Mouse (Mus musculus) stomach, embryonic 15.5 days (tissue): ENCODE measurements around the gene Tmem97. TPM values are rescaled to one million over a fixed set of nuclear protein-coding genes. Genes with fewer than 3 reads are reported as not detected.
A peak's percentile ranks its signal among the peaks of the same experiment; 100 is the strongest.

Experiments
- ATAC-seq: fragments of 200-750 bp; cut with Nextera tagmentation; 2 replicates; pipeline ENCODE4 v1.8.0; 2017; ENCODE audit warnings: low read depth, moderate number of reproducible peaks, moderate TSS enrichment; ENCODE audit not compliant: insufficient read depth, low FRiP score
- H3K27ac ChIP-seq: fragments of 300-500 bp; sonication (generic); 2 replicates; pipeline ENCODE4 v1.5.1; 2015; ENCODE audit warnings: mild to moderate bottlenecking, inconsistent platforms
- H3K27me3 ChIP-seq: fragments of 300-500 bp; sonication (generic); replicated peaks from 2 replicates; pipeline ENCODE4 v1.6.1; 2015; ENCODE audit warnings: inconsistent platforms
- H3K36me3 ChIP-seq: fragments of 300-500 bp; sonication (generic); 2 replicates; pipeline ENCODE4 v1.6.1; 2015; ENCODE audit warnings: inconsistent platforms
- H3K4me1 ChIP-seq: fragments of 300-500 bp; sonication (generic); 2 replicates; pipeline ENCODE4 v1.6.1; 2015; ENCODE audit warnings: inconsistent platforms
- H3K4me2 ChIP-seq: fragments of 300-500 bp; sonication (generic); 2 replicates; pipeline ENCODE4 v1.6.1; 2015; ENCODE audit warnings: mild to moderate bottlenecking, inconsistent platforms
- H3K4me3 ChIP-seq: fragments of 300-500 bp; sonication (generic); replicated peaks from 2 replicates; pipeline ENCODE4 v1.5.1; 2015; ENCODE audit warnings: inconsistent platforms
- H3K9ac ChIP-seq: fragments of 300-500 bp; sonication (generic); 2 replicates; pipeline ENCODE4 v1.6.1; 2015; ENCODE audit warnings: inconsistent platforms
- H3K9me3 ChIP-seq: fragments of 300-500 bp; sonication (generic); 2 replicates; pipeline ENCODE4 v1.6.1; 2016; ENCODE audit warnings: inconsistent platforms
- WGBS: fragments of 180-500 bp; shearing (Covaris S2); methylation state at CpG from one replicate; pipeline ENCODE4 v1.1.7; 2015; 5-methylcytosine and 5-hydroxymethylcytosine counted together
- polyA plus RNA-seq: library from polyadenylated mRNA; unstranded; fragments of >200 nt; fragmentation: Nextera tagmentation; extraction: Ambion mirVana; gene quantifications from 2 replicates; pipeline ENCODE4 v1.2.1, GENCODE M21; 2015

Gene Tmem97
- polyA plus RNA-seq, 1 experiment from 2014 or later = 244 TPM

DNA sequence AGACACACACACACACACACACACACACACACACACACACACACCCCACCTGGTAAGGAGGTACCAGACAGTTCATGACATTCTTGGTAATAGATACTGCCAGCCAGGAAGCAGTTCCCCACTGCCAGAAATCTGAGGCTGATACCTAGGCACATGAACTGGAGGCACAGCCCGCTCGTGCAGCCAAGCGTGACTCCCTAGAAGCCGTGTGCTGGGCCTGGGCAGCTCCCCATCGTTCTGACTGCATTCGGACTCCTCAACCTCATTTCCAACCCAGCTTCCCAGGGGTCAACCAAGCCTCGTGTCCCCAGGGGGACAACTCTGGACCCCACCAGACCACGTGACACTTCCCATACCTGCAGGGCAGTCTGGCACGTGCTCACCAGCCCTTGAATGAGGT lies 21.9 kb downstream of the Tmem97 start:
- H3K27me3 ChIP-seq = no peaks in the 10 kb centered on the region
- no peak overlapping the region for H3K4me3 ChIP-seq
- no peaks in the 10 kb centered on the region for H3K4me1 ChIP-seq
- no peak for ATAC-seq
- no peak overlapping the region for H3K9ac ChIP-seq
- H3K4me2 ChIP-seq = no peak overlapping the region
- 85% methylated on average over 9 of the region's 9 CpGs for WGBS
- no peak overlapping the region for H3K27ac ChIP-seq
- no peaks in the 10 kb centered on the region for H3K9me3 ChIP-seq
- H3K36me3 ChIP-seq = peaks cover 50% of the 10 kb centered on the region

DNA sequence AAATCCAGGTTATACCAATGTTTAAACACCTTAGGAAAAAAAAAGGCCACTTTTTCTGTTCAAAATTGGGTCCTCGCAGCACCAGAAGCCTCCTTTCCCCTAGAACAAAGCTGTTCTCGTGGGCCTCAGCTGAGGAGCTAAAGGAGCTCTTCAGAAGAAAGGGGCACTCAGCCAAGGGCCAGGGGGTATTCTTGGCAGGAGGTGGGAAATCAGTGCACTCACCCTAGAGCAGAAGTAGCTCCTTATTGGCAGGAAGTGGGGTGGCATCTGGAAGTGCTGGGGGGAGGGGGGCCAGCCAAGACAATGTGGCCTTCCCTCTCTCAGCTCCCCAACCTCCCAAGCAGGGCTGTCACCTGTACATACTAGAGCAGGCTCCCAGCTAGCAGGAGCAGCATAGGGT lies 25.7 kb downstream of the Tmem97 start:
- peaks cover 75% of the 10 kb centered on the region for H3K36me3 ChIP-seq
- no peaks in the 10 kb centered on the region for H3K9me3 ChIP-seq
- H3K4me3 ChIP-seq = no peak overlapping the region
- H3K27ac ChIP-seq = no peak overlapping the region
- no peak overlapping the region for H3K4me2 ChIP-seq
- H3K9ac ChIP-seq = no peak overlapping the region
- H3K27me3 ChIP-seq = no peaks in the 10 kb centered on the region
- no peak for ATAC-seq
- WGBS = 76% methylated on average over 2 of the region's 2 CpGs
- no peaks in the 10 kb centered on the region for H3K4me1 ChIP-seq

DNA sequence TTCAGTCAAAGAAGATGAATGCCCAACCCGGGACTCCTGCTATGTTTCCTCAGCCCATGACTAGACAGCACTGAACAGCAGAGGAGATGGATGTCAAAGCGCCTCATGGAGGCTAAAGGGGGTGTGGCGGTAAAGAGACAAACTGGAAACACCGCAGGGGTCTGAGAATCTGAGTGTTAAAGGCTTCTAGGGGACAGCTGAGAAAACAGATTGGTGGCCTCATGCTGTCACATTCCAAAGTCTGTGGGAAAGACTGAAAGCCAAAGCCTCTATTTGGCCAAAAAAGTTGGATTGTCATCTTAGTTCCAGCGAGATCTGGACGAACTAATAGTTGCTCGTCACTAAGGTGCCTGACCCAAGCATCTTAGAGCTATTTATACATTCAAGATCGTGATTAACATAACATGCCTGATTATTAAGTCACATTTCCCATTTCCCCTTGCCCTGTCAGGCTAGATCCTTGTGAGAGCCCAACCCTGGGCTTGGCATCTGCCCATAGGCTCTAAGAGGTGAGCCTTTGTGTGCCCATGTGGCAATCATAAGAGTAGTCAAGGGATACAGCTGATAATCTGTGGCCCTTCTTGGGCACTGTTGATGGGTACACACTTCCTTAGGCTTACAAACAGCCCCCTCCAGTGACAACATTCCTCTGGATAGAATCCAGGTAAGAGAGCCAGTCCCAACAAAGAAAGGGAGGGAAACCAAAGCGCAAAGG lies 27.2 kb downstream of the Tmem97 start:
- Histone ChIP-seq H3K27ac (no peak overlapping the region), H3K27me3 (no peaks in the 10 kb centered on the region), H3K9ac (no peak overlapping the region), H3K9me3 (no peaks in the 10 kb centered on the region), H3K4me1 (no peaks in the 10 kb centered on the region), H3K36me3 (peaks cover 76% of the 10 kb centered on the region), H3K4me3 (no peak overlapping the region), H3K4me2 (no peak overlapping the region)
- ATAC-seq = no peak
- 86% methylated on average over 9 of the region's 9 CpGs for WGBS

DNA sequence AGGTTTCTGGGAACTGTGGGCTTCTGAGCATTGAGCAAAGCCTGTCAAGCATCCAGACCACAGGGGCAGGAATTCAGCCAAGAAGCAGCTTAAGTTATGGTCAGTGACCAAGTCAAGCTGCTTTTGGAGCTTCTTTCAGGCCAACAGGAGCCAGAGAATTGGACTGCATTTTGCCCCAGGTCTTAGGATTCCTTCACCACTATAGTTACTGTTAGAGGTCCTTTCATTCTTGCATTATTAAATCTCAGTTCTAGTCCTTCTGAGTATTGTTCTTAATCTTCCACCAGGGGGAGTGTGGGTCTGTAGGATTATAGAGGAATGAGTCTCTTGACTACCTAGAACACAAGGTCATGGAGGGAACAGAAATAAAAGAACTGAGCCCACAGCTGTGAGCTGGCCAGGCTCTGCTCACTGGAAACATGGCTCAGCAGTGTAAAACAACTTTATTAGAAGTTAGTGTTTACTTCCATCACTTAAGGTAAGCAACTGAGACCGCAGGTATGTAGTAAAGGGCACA lies 28.0 kb downstream of the Tmem97 start:
- H3K4me3 ChIP-seq = no peak overlapping the region
- WGBS = 91% methylated on average over 1 of the region's 1 CpGs

DNA sequence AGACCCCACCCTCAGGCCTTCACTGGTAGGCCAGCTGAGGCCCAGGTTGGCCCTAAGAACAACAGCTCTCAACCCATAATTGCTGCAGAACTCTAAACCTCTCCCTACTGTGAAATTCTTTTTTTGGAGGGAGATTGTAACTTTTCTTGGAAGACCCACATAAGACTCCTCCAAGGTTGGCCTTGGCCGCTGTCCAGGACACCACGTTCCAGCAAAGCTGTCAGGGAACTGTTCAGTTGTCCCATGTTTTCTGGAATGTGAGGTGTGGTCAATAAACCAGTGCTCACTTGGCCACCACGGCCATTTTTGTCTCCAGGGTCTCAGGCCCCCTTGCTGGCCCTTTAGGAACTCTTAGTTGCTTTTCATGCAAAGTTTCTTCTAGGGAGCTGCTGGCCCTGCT lies 28.7 kb downstream of the Tmem97 start:
- H3K4me1 ChIP-seq = no peaks in the 10 kb centered on the region
- no peak overlapping the region for H3K4me2 ChIP-seq
- no peaks in the 10 kb centered on the region for H3K27me3 ChIP-seq
- peaks cover 75% of the 10 kb centered on the region for H3K36me3 ChIP-seq
- H3K9me3 ChIP-seq = no peaks in the 10 kb centered on the region
- H3K9ac ChIP-seq = no peak overlapping the region
- H3K27ac ChIP-seq = no peak overlapping the region
- 88% methylated on average over 3 of the region's 3 CpGs for WGBS
- H3K4me3 ChIP-seq = no peak overlapping the region
- no peak for ATAC-seq

More for the DNA sequence above, 28.0 kb downstream of the Tmem97 start:
- no peaks in the 10 kb centered on the region for H3K9me3 ChIP-seq
- peaks cover 77% of the 10 kb centered on the region for H3K36me3 ChIP-seq
- no peak overlapping the region for H3K9ac ChIP-seq
- H3K4me1 ChIP-seq = no peaks in the 10 kb centered on the region
- no peak overlapping the region for H3K27ac ChIP-seq
- no peak for ATAC-seq
- no peaks in the 10 kb centered on the region for H3K27me3 ChIP-seq
- H3K4me2 ChIP-seq = no peak overlapping the region

DNA sequence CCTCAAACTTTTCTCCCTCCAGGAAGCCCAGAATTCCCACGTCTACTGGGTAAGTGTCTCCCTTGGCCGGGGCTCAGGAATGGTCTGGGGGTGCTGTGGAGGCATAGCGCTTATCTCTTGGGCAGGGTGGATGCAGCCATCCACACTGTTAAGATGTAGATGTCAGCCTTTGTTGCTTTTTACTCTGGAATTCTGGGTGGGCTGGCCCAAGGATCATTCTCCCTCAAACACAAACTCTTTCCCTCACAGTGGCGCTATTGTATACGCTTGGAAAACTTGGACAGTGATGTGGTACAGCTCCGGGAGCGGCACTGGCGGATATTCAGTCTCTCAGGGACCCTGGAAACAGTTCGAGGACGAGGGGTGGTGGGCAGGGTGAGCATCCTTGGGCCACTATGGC lies 31.6 kb downstream of the Tmem97 start:
- Histone ChIP-seq H3K4me3 (no peak overlapping the region), H3K27me3 (no peaks in the 10 kb centered on the region), H3K27ac (no peak overlapping the region), H3K4me1 (no peaks in the 10 kb centered on the region), H3K9me3 (no peaks in the 10 kb centered on the region), H3K9ac (no peak overlapping the region), H3K36me3 (peaks cover 74% of the 10 kb centered on the region), H3K4me2 (no peak overlapping the region)
- 85% methylated on average over 10 of the region's 10 CpGs for WGBS
- no peak for ATAC-seq

DNA sequence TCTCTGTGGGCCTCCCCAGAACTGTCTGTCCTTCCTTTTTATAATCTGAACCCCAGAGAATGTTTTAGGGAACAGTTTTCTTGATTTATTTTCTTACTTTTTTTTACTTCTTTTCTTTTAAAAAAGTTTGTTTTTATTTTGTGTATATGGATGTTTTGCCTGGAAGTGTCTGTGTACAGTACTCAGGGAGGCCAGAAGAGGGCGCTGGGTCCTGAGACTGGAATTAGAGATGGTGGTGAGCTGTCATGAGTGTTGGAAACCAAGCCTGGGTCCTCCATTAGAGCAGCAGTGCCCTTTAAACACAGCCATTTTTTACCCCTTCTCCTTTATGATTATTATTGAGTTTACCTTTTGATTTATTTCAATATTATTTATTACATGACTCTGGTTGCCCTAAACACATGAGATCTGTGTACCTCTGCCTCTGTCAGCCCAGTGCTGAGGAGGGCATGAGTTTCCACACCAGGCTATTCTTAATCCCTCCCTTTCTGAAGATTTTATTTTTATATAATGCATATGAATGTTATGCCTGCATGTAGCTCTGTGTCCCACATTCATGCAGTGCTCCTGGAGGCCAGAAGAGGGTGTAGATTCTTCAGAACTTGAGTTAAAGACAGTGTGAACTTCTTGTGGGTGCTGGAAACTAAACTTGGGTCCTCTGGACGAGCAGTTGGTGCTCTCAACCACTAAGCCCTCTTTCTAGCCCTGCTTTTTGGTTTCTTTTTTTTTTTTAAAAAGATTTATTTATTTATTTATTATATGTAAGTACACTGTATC lies 34.8 kb downstream of the Tmem97 start:
- no peaks in the 10 kb centered on the region for H3K27me3 ChIP-seq
- no peak overlapping the region for H3K4me2 ChIP-seq
- H3K4me3 ChIP-seq = no peak overlapping the region
- WGBS = 62% methylated on average over 2 of the region's 2 CpGs
- peaks cover 45% of the 10 kb centered on the region for H3K36me3 ChIP-seq
- peaks cover 5% of the 10 kb centered on the region; the same call in 1 of the 2 replicates for H3K4me1 ChIP-seq
- H3K27ac ChIP-seq = no peak overlapping the region
- no peaks in the 10 kb centered on the region for H3K9me3 ChIP-seq
- no peak overlapping the region for H3K9ac ChIP-seq
- ATAC-seq = no peak

DNA sequence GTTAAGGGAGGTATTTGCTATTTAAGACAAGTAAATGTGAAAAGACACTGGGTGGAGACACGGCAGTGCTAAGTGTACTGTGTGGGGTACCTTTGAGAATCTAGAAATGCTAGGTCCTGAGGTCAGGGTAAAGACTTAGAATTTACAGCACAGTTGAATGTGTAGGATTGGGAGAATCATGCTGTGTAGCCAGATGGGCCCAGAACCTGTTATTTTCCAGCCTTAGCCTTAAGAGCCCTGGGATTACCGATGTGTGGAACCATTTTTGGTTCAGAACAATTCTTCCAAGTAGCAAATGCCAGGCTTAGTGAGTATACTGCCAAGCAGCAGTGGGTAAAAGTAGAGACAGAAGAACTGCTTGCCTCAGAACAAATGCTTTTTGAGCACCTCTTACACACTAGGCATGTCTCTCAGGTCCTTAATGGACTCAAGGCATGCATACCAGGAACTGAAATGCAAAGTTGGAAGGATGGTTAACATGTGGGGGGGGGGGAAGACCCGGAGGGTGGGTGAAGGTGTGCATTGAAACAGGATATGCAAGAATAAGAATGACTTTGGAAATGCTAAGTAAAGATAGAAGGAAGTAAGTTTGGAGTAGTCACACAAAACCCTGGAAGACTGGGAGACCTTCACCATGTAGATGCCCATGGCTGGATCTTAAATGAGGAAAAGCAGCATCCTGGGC lies 37.3 kb downstream of the Tmem97 start:
- no peak for ATAC-seq
- WGBS = 74% methylated on average over 3 of the region's 3 CpGs
- peak overlapping the region; percentile 98; the same call in 1 of the 2 replicates for H3K9ac ChIP-seq
- peaks cover 5% of the 10 kb centered on the region; the same call in 1 of the 2 replicates for H3K4me1 ChIP-seq
- no peaks in the 10 kb centered on the region for H3K9me3 ChIP-seq
- H3K27me3 ChIP-seq = no peaks in the 10 kb centered on the region
- H3K27ac ChIP-seq = no peak overlapping the region
- peaks cover 38% of the 10 kb centered on the region for H3K36me3 ChIP-seq
- H3K4me2 ChIP-seq = peak overlapping the region; percentile 87
- H3K4me3 ChIP-seq = peak overlapping the region; percentile 96

DNA sequence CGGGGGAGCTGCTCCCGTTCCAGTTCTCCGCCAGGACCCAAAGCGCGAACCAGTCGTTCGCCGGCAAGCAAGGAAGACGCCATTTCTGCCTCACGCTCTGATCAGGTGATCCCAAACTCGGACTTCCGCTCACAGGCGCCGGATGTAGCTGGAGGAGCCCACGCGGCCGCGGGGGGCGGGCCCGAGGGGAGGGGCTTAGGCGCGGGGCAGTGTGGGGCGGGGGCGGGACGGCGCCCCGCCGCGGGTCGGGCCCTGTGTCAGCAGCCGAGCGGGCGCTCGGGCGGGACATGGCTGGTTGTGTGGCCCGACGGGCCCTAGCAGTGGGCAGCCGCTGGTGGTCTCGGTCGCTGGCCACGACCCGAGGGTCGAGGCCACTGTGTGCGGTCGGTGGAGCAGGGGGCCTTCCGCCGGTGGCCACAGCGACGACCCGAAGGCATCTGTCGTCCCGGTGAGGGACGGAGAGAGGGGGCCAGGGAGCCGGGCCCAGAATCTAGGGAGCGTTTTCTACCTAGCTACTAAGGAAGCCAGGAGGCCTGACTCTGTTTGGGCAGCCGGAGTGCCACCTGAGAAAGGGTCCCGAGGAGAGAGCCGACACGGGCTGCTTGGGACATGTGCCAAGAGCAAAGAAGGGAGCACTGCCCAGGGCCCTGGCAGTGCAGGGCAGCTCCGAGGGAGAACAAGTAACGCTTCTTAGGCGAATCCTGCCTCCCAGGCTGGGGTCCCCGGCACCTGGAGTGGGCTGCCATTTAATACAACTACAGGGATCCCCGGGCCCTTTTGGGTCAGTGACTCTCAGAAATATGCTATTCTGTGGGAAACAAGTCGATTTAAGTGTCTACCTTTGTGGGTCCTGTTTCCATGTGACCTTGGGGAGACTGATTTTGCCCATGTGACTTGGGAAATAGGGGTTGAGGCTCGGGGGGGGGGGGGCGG lies 38.3 kb downstream of the Tmem97 start, which contains the start of the genes Tmem199 and Poldip2:
Tmem199 (minus strand) TSS at position 148 of the 933 bp plus-strand sequence.
Poldip2 (plus strand) TSS at position 169 of the 933 bp plus-strand sequence.
- Histone ChIP-seq H3K36me3 (peaks cover 31% of the 10 kb centered on the region), H3K4me1 (peaks cover 5% of the 10 kb centered on the region; the same call in 1 of the 2 replicates), H3K27me3 (no peaks in the 10 kb centered on the region), H3K9ac (peak within 1 kb of the TSS; percentile 98), H3K27ac (peak within 1 kb of the TSS; percentile 70), H3K4me2 (peak within 1 kb of the TSS; percentile 87), H3K4me3 (peak within 1 kb of the TSS; percentile 96), H3K9me3 (no peaks in the 10 kb centered on the region)
- under 1% methylated on average over 66 of the region's 67 CpGs for WGBS
- ATAC-seq = peak; percentile 95

DNA sequence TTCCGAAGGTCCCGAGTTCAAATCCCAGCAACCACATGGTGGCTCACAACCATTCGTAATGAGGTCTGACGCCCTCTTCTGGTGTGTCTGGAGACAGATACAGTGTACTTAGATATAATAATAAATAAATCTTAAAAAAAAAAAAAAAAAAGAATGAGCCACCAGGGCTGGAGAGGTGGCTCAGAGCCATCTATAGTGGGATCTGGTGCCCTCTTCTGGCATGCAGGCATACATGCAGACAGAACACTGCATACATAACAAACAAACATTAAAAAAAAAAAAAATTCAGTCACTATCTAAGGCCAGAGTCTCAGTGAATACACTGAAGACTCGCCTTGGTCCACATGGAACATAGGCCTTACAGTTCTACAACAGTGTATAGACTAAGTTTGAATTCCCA lies 41.4 kb downstream of the Tmem97 start:
- no peak for ATAC-seq
- WGBS = 77% methylated on average over 5 of the region's 5 CpGs
- H3K4me3 ChIP-seq = no peak overlapping the region
- H3K4me1 ChIP-seq = peaks cover 5% of the 10 kb centered on the region; the same call in 1 of the 2 replicates
- H3K4me2 ChIP-seq = no peak overlapping the region
- H3K27me3 ChIP-seq = no peaks in the 10 kb centered on the region
- no peak overlapping the region for H3K27ac ChIP-seq
- no peaks in the 10 kb centered on the region for H3K9me3 ChIP-seq
- H3K36me3 ChIP-seq = peaks cover 11% of the 10 kb centered on the region
- H3K9ac ChIP-seq = no peak overlapping the region

DNA sequence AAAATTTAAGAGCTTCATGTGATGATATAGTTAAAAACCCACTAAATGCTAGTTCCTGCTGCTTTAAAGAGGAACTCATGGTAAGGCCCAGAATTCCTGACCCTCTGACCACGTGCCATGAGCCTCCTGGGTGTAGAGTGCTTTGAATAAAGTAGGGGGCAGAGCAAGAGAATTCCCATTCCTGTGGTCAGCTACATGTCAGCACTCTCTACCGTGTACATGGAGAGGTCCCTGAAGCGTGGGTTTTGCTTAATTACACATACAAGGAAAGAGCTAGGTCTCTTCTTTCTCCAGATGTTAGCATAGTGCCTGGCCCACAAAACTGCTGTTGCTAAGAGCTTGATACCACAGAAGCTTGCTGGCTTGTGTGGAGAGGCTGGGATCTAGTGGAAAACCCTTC lies 45.1 kb downstream of the Tmem97 start:
- Histone ChIP-seq H3K9me3 (no peaks in the 10 kb centered on the region), H3K27ac (no peak overlapping the region), H3K9ac (no peak overlapping the region), H3K4me1 (no peaks in the 10 kb centered on the region), H3K4me2 (no peak overlapping the region), H3K36me3 (peaks cover 11% of the 10 kb centered on the region), H3K27me3 (0 out of 2 replicates have a peak, but pooled peaks cover 5% of the 10 kb centered on the region), H3K4me3 (no peak overlapping the region)
- 82% methylated on average over 3 of the region's 3 CpGs for WGBS
- ATAC-seq = no peak
